Mouse (Mus musculus) thymus, adult 18-20 months (tissue): ENCODE measurements around the gene Brd9.
"Not testable (repeated sequence)": the region's sequence is repeated elsewhere in the genome, so short reads cannot be mapped to it uniquely, and the experiment has no call there.

Experiments used
- DNase-seq, 2 experiments: peaks; one replicate each; pipeline ENCODE4 v3.0.0; 2022; ENCODE audit warnings: mixed read lengths in 2 of 2

Gene Brd9

DNA sequence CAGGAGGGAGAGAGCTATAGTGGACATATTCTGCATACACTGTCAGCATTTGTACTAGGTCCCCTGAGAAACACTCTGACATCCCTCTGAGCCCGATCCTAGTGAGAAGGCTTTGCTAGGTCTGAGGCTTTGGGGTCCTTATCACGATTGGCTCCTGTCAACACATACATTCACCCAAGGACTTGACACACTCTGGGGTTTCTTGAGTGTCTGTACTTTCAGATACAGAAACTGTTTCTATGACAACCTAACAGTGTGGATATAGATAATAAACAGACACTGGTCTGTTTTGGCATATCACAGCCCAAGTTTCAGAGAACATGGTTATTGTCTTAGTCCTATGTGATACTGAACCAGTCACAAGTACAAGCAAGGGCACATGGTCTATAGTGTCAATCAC is 53.1 kb downstream of the Brd9 start:
- DNase-seq: no peak

DNA sequence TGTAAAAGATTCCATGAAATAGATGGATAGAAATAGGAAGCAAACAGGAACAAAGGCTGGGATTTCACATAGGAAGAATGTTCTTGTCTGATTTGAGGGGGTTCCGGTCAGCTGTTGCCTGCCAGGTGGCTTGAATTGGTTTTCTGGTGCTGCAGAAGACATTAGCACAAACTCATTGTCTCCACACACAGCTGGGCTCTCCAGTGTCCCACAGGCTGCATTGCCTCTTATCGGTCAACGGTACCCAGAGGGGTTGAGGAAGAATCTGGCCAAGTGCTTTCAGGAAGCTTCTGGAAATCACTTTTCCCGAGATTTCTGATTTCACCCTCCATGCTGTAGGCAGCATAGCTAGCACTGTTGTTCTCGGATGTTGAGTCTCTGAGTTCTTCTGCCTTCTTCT is 53.7 kb downstream of the Brd9 start:
- DNase-seq: no peak

- DNase-seq: no peak
Observed at GRCm38 (mm10) chr13:73996456-73996855, 58.8 kb downstream of the Brd9 start.

DNA sequence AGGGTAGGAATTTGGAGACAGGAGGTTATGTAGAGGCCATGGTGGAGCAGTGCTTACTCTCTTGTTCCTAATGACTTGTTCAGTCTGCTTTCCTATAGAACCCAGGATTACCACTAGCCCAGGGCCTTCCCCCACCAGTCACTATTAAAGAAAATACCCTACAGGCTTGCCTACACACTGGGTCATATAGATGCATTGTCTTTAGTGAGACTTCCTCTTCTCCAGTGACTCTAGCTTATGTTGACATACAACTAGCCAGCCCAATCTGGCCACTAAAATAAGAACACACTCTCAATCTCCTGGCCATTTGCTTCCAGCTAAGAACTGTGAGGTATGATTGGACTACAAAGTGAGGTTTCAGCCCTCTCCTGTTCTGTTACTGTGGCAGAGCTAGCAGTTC is 62.9 kb downstream of the Brd9 start:
- no peak for DNase-seq

- DNase-seq: no peak
Observed at GRCm38 (mm10) chr13:74000961-74001360, 63.4 kb downstream of the Brd9 start.

DNA sequence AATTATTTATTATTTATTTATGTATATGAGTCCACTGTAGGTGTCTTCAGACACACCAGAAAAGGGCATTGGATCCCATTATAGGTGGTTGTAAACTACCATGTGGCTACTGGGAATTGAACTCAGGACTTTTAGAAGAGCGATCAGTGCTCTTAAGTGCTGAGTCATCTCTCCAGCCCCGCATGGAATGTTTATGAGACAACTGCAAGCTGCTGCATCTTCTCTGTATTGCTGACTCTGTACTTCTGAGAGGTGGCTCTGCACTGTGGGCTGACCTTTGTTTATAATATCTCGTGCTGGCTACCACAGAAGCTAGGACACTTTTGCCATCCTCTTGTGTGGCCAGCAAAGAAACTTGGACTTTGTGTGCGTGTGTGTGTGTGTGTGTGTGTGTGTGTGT is 63.9 kb downstream of the Brd9 start:
- no peak for DNase-seq

DNA sequence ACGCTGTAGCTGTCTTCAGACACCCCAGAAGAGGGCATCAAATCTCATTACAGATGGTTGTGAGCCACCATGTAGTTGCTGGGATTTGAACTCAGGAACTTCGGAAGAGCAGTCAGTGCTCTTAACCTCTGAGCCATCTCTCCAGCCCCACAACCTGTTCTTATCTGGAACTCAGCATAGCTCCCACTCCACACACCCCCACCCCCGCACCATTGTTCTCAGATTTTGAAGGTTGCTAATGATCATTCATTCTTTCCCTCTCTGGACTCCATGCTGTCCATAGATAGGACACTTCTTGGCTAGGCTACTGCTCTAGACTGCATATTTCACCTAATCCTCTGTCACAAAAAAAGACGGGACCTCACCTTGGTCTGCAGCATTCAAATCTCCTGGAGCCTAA is 69.3 kb downstream of the Brd9 start:
- DNase-seq: not testable (repeated sequence)

GRCm38 (mm10) chr13:74008216-74008615 is 70.6 kb downstream of the Brd9 start:
- not testable (repeated sequence) for DNase-seq

GRCm38 (mm10) chr13:74008948-74009718 is 71.5 kb downstream of the Brd9 start, which contains the start of gene Tppp:
Gene Tppp (plus strand): TSS chr13:74009407.
- DNase-seq: peak; percentile 82 to 85

DNA sequence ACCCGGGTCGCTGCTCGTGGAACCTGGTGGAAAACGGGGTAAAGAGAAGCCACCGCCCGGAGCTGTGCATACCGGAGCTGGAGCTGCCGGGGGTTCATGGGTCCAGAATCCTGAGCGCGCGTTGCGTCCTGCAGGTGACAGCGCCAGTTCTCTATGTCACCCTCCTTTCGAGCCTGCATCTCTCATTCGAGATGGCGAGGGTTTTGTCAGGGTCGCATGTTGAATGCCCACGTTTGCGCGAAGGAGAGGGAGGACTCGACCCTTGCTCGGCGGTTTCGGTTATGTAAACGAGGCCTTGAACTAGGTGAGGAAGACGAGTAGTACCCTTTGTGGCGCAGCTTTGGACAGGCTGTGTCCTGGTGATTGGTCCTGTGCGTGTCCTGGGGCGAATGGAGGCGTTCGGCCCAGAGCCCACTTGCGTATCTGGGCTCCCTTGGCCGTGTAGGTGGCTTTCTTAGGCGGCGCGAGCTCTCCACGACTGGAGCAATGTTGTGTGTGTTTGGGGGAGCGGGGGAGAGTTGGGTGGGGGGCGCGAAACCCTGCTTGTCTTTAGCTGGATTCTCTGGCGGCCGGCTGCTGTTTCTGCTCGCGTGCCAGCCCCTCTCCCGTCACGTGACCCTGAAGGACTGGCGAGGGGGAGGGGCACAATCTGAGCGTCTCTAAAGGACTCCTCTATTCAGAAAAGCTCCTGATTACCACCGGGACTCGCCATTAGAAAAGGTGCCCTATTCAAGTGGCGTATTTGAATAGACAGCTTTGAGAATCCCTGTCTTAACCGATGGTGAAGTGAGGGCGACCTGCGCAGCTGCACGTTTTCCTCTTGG is 72.4 kb downstream of the Brd9 start:
- DNase-seq: peak; percentile 28 to 36
